Mouse (Mus musculus) lung, postnatal 0 days (tissue): Measurements from ENCODE around the gene Col6a6.

Source experiments
- CTCF ChIP-seq: IDR thresholded peaks from 2 replicates; pipeline ENCODE4 v1.5.1; 2016; ENCODE audit warnings: antibody characterized with exemption, mild to moderate bottlenecking
- EP300 ChIP-seq: IDR thresholded peaks from 2 replicates; pipeline ENCODE4 v1.6.1; 2016; ENCODE audit warnings: antibody characterized with exemption, mild to moderate bottlenecking, control low read depth

- TF ChIP-seq CTCF (no peak), EP300 (no peak)
These were observed 53.1 kb downstream of the Col6a6 start for GRCm38 (mm10) chr9:105774878-105775277.
